Mouse (Mus musculus) E14TG2a.4 (cell line): Measurements from ENCODE around the gene 4930503B20Rik.

ENCODE experiments used
- CTCF ChIP-seq: conservative IDR thresholded peaks from 2 replicates; pipeline ENCODE4 v1.5.1; 2014; ENCODE audit warnings: low read length
- NANOG ChIP-seq: IDR thresholded peaks from 2 replicates; pipeline ENCODE4 v1.6.1; 2014; ENCODE audit warnings: borderline replicate concordance, low read length, mixed read lengths

GRCm38 (mm10) chr3:146651217-146651616, at the start of gene 4930503B20Rik:
- TF ChIP-seq CTCF, result no peak
- no peak for TF ChIP-seq NANOG
